Mouse (Mus musculus) brain, embryonic 14.5 days (tissue): ENCODE measurements around the gene Cd28. TPM values are rescaled to one million over a fixed set of nuclear protein-coding genes. Genes with fewer than 3 reads are reported as not detected.
"Not testable (repeated sequence)": the region's sequence is repeated elsewhere in the genome, so short reads cannot be mapped to it uniquely, and the experiment has no call there.

Experiments used
- DNase-seq: peaks from one replicate; pipeline ENCODE4 v3.0.0-alpha.2; 2011; ENCODE audit warnings: low read depth
- CTCF ChIP-seq: fragments of 200-500 bp; IDR thresholded peaks from 2 replicates; pipeline ENCODE4 v1.5.1; 2012; ENCODE audit warnings: inconsistent platforms, mild to moderate bottlenecking, moderate library complexity, borderline replicate concordance; ENCODE audit not compliant: insufficient read depth, insufficient read length; ENCODE audit errors: extremely low read depth
- POLR2A ChIP-seq: fragments of 200-500 bp; IDR thresholded peaks from 2 replicates; pipeline ENCODE4 v1.6.1; 2012; ENCODE audit warnings: mild to moderate bottlenecking, inconsistent platforms, borderline replicate concordance; ENCODE audit not compliant: poor library complexity, insufficient read depth, insufficient read length, severe bottlenecking; ENCODE audit errors: extremely low read depth
- polyA plus RNA-seq: library from polyadenylated mRNA; depleted of rRNA; stranded (reverse); fragments of >200 nt; gene quantifications from 2 replicates; pipeline ENCODE4 v1.2.3, GENCODE M21; 2012

Gene Cd28
- polyA plus RNA-seq, 1 experiment: 0.14 TPM

GRCm38 (mm10) chr1:60803128-60803824 is 86.7 kb downstream of the Cd28 start:
- TF ChIP-seq CTCF (no peak), POLR2A (no peak)
- no peak for DNase-seq

- TF ChIP-seq POLR2A (no peak), CTCF (no peak)
- DNase-seq: peak; percentile 51
Measured at GRCm38 (mm10) chr1:60803825-60804696, 87.5 kb downstream of the Cd28 start.

DNA sequence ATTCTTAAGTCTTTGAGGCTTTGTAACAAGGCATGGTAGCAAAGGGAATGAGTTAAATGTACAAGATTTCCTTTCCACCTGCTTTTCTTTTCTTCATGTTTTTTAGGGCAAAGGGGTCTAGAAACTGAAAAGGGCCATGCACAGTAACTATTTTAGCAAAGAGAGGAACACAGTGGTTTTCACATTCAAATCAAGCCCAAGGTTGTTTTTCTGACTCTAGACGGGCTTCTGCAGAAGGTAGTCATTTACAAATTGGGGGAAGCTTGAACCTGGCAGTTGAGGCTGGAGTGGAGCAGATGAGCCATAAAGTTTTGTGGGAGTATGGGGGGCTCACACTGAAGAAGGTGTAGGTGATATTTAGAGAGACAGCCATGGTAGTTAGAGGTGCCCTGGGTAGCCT is 88.6 kb downstream of the Cd28 start:
- no peak for TF ChIP-seq CTCF
- TF ChIP-seq POLR2A: no peak
- DNase-seq: no peak

DNA sequence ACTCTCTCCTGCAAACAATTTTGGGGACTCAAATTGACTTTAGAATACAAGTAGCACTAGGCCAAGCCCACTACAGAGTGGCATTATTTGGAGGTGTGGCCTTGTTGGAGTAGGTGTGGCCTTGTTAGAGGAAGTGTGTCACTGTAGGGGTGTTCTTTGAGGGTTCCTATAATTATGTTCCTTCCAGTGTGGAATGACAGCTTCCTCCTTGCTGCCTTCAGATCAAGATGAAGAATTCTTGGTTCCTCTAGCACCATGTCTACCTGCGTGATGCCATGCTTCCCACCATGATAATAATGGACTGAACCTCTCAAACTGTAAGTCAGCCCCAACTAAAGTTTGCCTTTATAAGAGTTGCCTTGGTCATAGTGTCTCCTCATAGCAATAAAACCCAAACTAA is 91.1 kb downstream of the Cd28 start:
- TF ChIP-seq CTCF (no peak), POLR2A (no peak)

GRCm38 (mm10) chr1:60808466-60808865 is 91.9 kb downstream of the Cd28 start:
- DNase-seq: no peak
- TF ChIP-seq CTCF: no peak

More for the DNA sequence above, 91.1 kb downstream of the Cd28 start:
- no peak for DNase-seq

DNA sequence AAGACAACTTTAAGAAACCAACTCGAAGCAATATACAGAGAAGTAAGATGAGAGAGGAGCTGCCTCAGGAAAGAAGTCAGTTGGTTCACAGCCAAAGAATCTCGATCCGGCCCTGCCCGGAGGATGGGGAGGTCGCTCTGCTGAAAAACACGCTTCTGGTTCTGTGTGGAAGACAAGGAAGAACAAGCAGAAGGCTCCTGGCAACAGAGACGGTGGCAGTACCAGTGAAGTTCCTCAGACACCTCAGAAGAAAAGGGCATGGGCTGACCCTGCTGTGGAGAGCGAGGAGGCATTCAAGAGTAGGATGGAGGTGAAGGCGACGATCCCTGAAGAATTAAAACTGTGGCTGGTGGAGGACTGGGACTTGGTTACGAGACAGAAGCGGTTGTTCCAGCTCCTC is 92.6 kb downstream of the Cd28 start:
- no peak for DNase-seq
- TF ChIP-seq CTCF (no peak), POLR2A (no peak)

- no peak for DNase-seq
- TF ChIP-seq POLR2A (no peak), CTCF (no peak)
Measured at GRCm38 (mm10) chr1:60810821-60811220, 94.2 kb downstream of the Cd28 start.

DNA sequence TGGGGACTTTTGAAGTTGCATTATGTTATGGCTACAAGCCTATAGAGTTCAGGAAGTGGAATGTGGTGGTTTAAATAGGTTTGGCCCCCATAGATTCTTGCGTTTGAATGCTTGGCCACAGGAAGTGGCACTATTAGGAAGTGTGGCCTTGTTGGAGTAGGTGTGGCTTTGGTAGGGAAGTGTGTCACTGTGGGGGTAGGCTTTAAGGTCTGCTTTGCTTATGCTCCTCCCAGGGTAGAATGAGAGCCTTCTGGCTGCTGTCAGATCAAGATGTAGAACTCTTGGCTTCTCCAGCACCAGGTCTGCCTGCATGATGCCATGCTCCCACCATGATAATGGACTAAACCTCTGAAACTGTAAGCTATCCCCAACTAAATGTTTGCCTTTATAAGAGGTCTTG is 95.4 kb downstream of the Cd28 start:
- DNase-seq: no peak
- TF ChIP-seq POLR2A: no peak
- TF ChIP-seq CTCF: no peak

- TF ChIP-seq CTCF (no peak), POLR2A (no peak)
- no peak for DNase-seq
Measured at GRCm38 (mm10) chr1:60813411-60813810, 96.8 kb downstream of the Cd28 start.

DNA sequence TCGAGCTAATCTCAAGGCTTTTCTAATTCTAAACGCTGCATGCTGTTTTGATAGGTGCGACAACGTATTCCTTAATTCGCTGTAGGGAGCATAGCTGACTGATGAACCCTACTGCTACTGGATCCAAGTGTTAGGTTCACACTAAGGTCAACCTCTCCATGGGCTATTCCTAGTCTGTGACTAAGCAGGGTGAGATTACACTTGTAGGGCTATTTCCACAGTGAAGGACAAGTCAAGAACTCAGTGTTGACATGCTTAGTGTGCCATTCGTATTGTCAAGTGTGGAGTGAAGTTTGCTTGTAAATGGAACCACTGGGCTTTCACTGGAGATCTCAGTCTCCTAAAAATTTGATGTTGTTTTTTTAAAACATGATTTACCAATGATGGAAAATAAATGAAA is 99.3 kb downstream of the Cd28 start:
- TF ChIP-seq CTCF (no peak), POLR2A (no peak)
- DNase-seq: no peak

GRCm38 (mm10) chr1:60818491-60818890 is 101.9 kb downstream of the Cd28 start:
- not testable (repeated sequence) for DNase-seq

GRCm38 (mm10) chr1:60819993-60820392 is 103.4 kb downstream of the Cd28 start:
- no peak for DNase-seq
- TF ChIP-seq CTCF (no peak), POLR2A (no peak)
